In the genomic region with DNA sequence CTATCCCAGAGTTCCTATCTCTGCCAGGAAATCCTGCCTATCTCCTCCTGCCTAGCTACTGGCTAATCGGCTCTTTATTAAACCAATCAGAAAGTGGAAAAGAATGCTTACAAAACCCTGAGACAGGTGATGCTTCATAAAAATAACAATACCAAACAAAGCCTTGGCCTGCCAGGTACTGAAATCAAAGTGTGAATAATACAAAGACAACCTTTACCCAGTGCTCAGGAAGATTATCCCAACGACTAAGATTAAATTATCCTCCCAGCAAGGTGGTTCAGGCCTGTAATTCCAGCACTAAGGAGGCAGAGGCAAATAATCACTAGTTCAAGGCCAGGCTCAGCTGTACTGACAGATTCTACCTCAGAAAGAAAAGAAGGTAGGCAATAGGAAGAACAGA, we compare ENCODE assay signal across 26 mouse cellular contexts. TPM values are rescaled to one million over a fixed set of nuclear protein-coding genes. Genes with fewer than 3 reads are reported as not detected.
DNase-seq lines count a peak whose midpoint lies in the region; ATAC-seq and TF ChIP-seq lines count a peak whose summit lies in the region.
"Had no signal": no experiment of that assay in that cellular context is flagged by ENCODE, and none has a peak within 500 bp of the region (broad histone marks: within the 10 kb centered on the region; RNA-seq: fewer than 3 reads in every experiment).

No protein-coding gene starts in this region.

- peak overlapping the region; percentile 1; the same call in 1 of the 2 replicates for H3K27ac ChIP-seq in liver, embryonic 15.5 days (replicated peaks)
- H3K27ac ChIP-seq in liver, embryonic 11.5 days (ENCODE audit: low read depth, low read length), result no peak overlapping the region
- H3K27ac ChIP-seq in left cerebral cortex, adult 2 months, result no peak overlapping the region
- H3K27ac ChIP-seq: embryonic facial prominence, embryonic 10.5 days; embryonic facial prominence, embryonic 12.5 days; forebrain, embryonic 13.5 days; forebrain, embryonic 15.5 days had no signal

- peaks cover 9% of the 10 kb centered on the region for H3K36me3 ChIP-seq in liver, embryonic 15.5 days (replicated peaks)
- H3K36me3 ChIP-seq in liver, embryonic 11.5 days (ENCODE audit: control insufficient read depth, insufficient read depth, low read length), result no peaks in the 10 kb centered on the region
- H3K36me3 ChIP-seq: embryonic facial prominence, embryonic 12.5 days; forebrain, embryonic 15.5 days had no signal

- WGBS in liver, embryonic 15.5 days (ENCODE audit: insufficient replicate concordance), result 64% methylated on average over 2 of the region's 2 CpGs
- WGBS in liver, embryonic 11.5 days, result 78% methylated on average over 2 of the region's 2 CpGs

- H3K4me2 ChIP-seq in liver, embryonic 15.5 days, result no peak overlapping the region
- no peak overlapping the region for H3K4me2 ChIP-seq in liver, embryonic 11.5 days
- H3K4me2 ChIP-seq: embryonic facial prominence, embryonic 12.5 days; forebrain, embryonic 13.5 days; forebrain, embryonic 15.5 days had no signal

- no peak for TF ChIP-seq CTCF in left cerebral cortex, adult 2 months (IDR thresholded peaks at IDR 0.05)

- H3K9ac ChIP-seq in liver, embryonic 15.5 days, result no peak overlapping the region
- H3K9ac ChIP-seq in liver, embryonic 11.5 days (ENCODE audit: low read depth, low read length), result no peak overlapping the region
- H3K9ac ChIP-seq: embryonic facial prominence, embryonic 12.5 days; forebrain, embryonic 13.5 days; forebrain, embryonic 15.5 days; forebrain, postnatal 0 days had no signal

- intact Hi-C loops in left cerebral cortex, postnatal 4 days (cut with DNase I), result no loop called here
- intact Hi-C loops in left cerebral cortex, adult 2 months (cut with DNase I), result no loop called here

- DNase-seq in liver, embryonic 11.5 days (ENCODE audit: low spot score), result no peak
- peak; percentile 18 for DNase-seq in R1 (ENCODE audit: low read depth, low spot score)
- DNase-seq in left cerebral cortex, postnatal 4 days, result no peak
- DNase-seq in left cerebral cortex, adult 2 months (ENCODE audit: extremely low spot score in 1 of 2, low spot score in 2 of 2), result no peak
- DNase-seq: adrenal gland, adult 8-10 months; adrenal gland, postnatal 14 days; adrenal gland, postnatal 36 days; cerebellum, adult 11-12 months; cerebellum, adult 2 months; cerebellum, adult 9-10 months; cerebellum, postnatal 10 days; cerebellum, postnatal 25 days; forebrain, postnatal 0 days had no signal

- H3K9me3 ChIP-seq in liver, embryonic 15.5 days (replicated peaks), result no peaks in the 10 kb centered on the region
- no peaks in the 10 kb centered on the region for H3K9me3 ChIP-seq in liver, embryonic 11.5 days (ENCODE audit: control insufficient read depth, low read length)
- H3K9me3 ChIP-seq: embryonic facial prominence, embryonic 12.5 days; forebrain, embryonic 13.5 days; forebrain, embryonic 15.5 days; G1E had no signal

- H3K4me1 ChIP-seq in liver, embryonic 15.5 days (replicated peaks), result peaks cover 41% of the 10 kb centered on the region
- no peaks in the 10 kb centered on the region; the same call in none of the 2 replicates for H3K4me1 ChIP-seq in liver, embryonic 11.5 days (replicated peaks; ENCODE audit: control insufficient read depth, insufficient read depth, low read length)
- H3K4me1 ChIP-seq: embryonic facial prominence, embryonic 10.5 days; embryonic facial prominence, embryonic 12.5 days; forebrain, embryonic 13.5 days; forebrain, embryonic 15.5 days had no signal

- no peaks in the 10 kb centered on the region for H3K27me3 ChIP-seq in liver, embryonic 15.5 days
- H3K27me3 ChIP-seq in liver, embryonic 11.5 days (replicated peaks; ENCODE audit: control insufficient read depth, insufficient read depth, low read length), result no peaks in the 10 kb centered on the region
- H3K27me3 ChIP-seq: embryonic facial prominence, embryonic 12.5 days; forebrain, embryonic 13.5 days; forebrain, embryonic 15.5 days; Patski had no signal

- ATAC-seq in liver, embryonic 15.5 days (ENCODE audit: insufficient read depth), result no peak
- ATAC-seq in liver, embryonic 11.5 days (replicated peaks; ENCODE audit: low FRiP score), result no peak
- ATAC-seq: activated CD4-positive, CD25-positive, alpha-beta regulatory T cell, adult 4 months; forebrain, embryonic 13.5 days; forebrain, embryonic 15.5 days; forebrain, postnatal 0 days; Patski had no signal

- H3K4me3 ChIP-seq in liver, embryonic 15.5 days (replicated peaks), result no peak overlapping the region
- H3K4me3 ChIP-seq in liver, embryonic 11.5 days (ENCODE audit: low read depth, low read length), result no peak overlapping the region
- H3K4me3 ChIP-seq in left cerebral cortex, adult 2 months, result no peak overlapping the region
- H3K4me3 ChIP-seq: embryonic facial prominence, embryonic 10.5 days; embryonic facial prominence, embryonic 12.5 days; forebrain, embryonic 13.5 days; forebrain, embryonic 15.5 days had no signal

RNA-seq across cellular contexts. Expression of a gene that starts 29.1 kb away (rescaled TPM):
- polyA plus RNA-seq in liver, embryonic 15.5 days (2015; fragmentation: Nextera tagmentation; extraction: Ambion mirVana), result 32.5 and 36.6 TPM in 2 replicates
- polyA plus RNA-seq in liver, embryonic 11.5 days (2014; fragmentation: Nextera tagmentation; extraction: Ambion mirVana), result 25.6 and 30.7 TPM in 2 replicates
- 10 to 100 TPM; 74.2 to 76.6 TPM for total RNA-seq in left cerebral cortex, postnatal 4 days (2021)
- total RNA-seq in left cerebral cortex, adult 2 months (2021), result 10 to 100 TPM; 67.3 to 72.7 TPM

RNA-seq across cellular contexts. Expression of a gene that starts 54.3 kb away (rescaled TPM):
- not detected in 2 replicates for polyA plus RNA-seq in liver, embryonic 15.5 days (2015; fragmentation: Nextera tagmentation; extraction: Ambion mirVana)
- polyA plus RNA-seq in liver, embryonic 11.5 days (2014; fragmentation: Nextera tagmentation; extraction: Ambion mirVana), result not detected in 2 replicates
- total RNA-seq in left cerebral cortex, postnatal 4 days (2021), result not detected
- not detected for total RNA-seq in left cerebral cortex, adult 2 months (2021)
- total RNA-seq: adrenal gland, adult 18-20 months; adrenal gland, adult 8-10 months; adrenal gland, postnatal 14 days; adrenal gland, postnatal 36 days; forebrain, postnatal 0 days; G1E had no signal
- polyA plus RNA-seq: activated CD4-positive, CD25-positive, alpha-beta regulatory T cell, adult 4 months; C2C12; cerebellum, adult 2 months; cortical plate, adult 2 months; embryonic facial prominence, embryonic 10.5 days; embryonic facial prominence, embryonic 12.5 days; embryonic facial prominence, embryonic 14.5 days; forebrain, embryonic 11.5 days; forebrain, embryonic 13.5 days; forebrain, embryonic 15.5 days; forebrain, postnatal 0 days; G1E; Patski had no signal
